Mouse (Mus musculus) kidney, adult 9 months (tissue): ENCODE results near the gene Olfr883.

Experiments
- DNase-seq: peaks from one replicate; pipeline ENCODE4 v3.0.0; 2022

The Olfr883 gene

GRCm38 (mm10) chr9:38025508-38025907 lies at the start of gene Olfr883:
TSS of gene Olfr883 (plus strand) at chr9:38025808.
- DNase-seq = no peak

GRCm38 (mm10) chr9:37991525-37991924 lies 34.1 kb upstream of the Olfr883 start, which contains the start of gene Olfr881:
TSS of gene Olfr881 (plus strand) at chr9:37991825.
- no peak for DNase-seq

GRCm38 (mm10) chr9:37998581-37999204 lies 26.9 kb upstream of the Olfr883 start:
- DNase-seq = no peak

GRCm38 (mm10) chr9:38000021-38000420 lies 25.6 kb upstream of the Olfr883 start:
- no peak for DNase-seq

- DNase-seq = no peak
These were observed 20.6 kb downstream of the Olfr883 start, which contains the start of gene Olfr884 for GRCm38 (mm10) chr9:38046255-38046654. TSS of gene Olfr884 (plus strand) at chr9:38046555.

GRCm38 (mm10) chr9:38061022-38061421 lies 35.4 kb downstream of the Olfr883 start, which contains the start of gene Olfr885:
TSS of gene Olfr885 (plus strand) at chr9:38061322.
- DNase-seq = no peak
